Mouse (Mus musculus) lung, embryonic 16.5 days (tissue): ENCODE measurements around the gene Tk1. TPM values are rescaled to one million over a fixed set of nuclear protein-coding genes. Genes with fewer than 3 reads are reported as not detected.

Experiments used
- ATAC-seq: fragments of 200-750 bp; cut with Nextera tagmentation; 2 replicates; pipeline ENCODE4 v1.8.0; 2017; ENCODE audit warnings: low read depth, mild to moderate bottlenecking, moderate library complexity
- H3K27ac ChIP-seq: fragments of 300-500 bp; sonication (generic); 2 replicates; pipeline ENCODE4 v1.5.1; 2014; ENCODE audit warnings: mild to moderate bottlenecking, control low read depth, low read length
- H3K27me3 ChIP-seq: fragments of 300-500 bp; sonication (generic); 2 replicates; pipeline ENCODE4 v1.6.1; 2014; ENCODE audit warnings: low read depth, low read length, mixed read lengths; ENCODE audit not compliant: control insufficient read depth, insufficient read depth
- H3K36me3 ChIP-seq: fragments of 300-500 bp; sonication (generic); 2 replicates; pipeline ENCODE4 v1.6.1; 2014; ENCODE audit warnings: low read length; ENCODE audit not compliant: control insufficient read depth, insufficient read depth
- H3K4me1 ChIP-seq: fragments of 300-500 bp; sonication (generic); replicated peaks from 2 replicates; pipeline ENCODE4 v1.6.1; 2014; ENCODE audit warnings: low read length, mixed read lengths; ENCODE audit not compliant: control insufficient read depth, insufficient read depth
- H3K4me2 ChIP-seq: fragments of 300-500 bp; sonication (generic); 2 replicates; pipeline ENCODE4 v1.6.1; 2014; ENCODE audit warnings: low read depth, low read length, control low read depth
- H3K4me3 ChIP-seq: fragments of 300-500 bp; sonication (generic); 2 replicates; pipeline ENCODE4 v1.5.1; 2014; ENCODE audit warnings: mild to moderate bottlenecking, low read length, control low read depth
- H3K9ac ChIP-seq: fragments of 300-500 bp; sonication (generic); 2 replicates; pipeline ENCODE4 v1.6.1; 2014; ENCODE audit warnings: low read length, control low read depth
- H3K9me3 ChIP-seq: fragments of 300-500 bp; sonication (generic); 2 replicates; pipeline ENCODE4 v1.6.1; 2016; ENCODE audit warnings: low read length; ENCODE audit not compliant: control insufficient read depth
- WGBS: fragments of 180-500 bp; shearing (Covaris S2); extraction: QIAGEN DNeasy Blood & Tissue Kit; methylation state at CpG from one replicate; pipeline ENCODE4 v1.1.7; 2014; 5-methylcytosine and 5-hydroxymethylcytosine counted together
- polyA plus RNA-seq: library from polyadenylated mRNA; unstranded; fragments of >200 nt; fragmentation: Nextera tagmentation; extraction: Ambion mirVana; gene quantifications from 2 replicates; pipeline ENCODE4 v1.2.1, GENCODE M21; 2015

Gene Tk1
- polyA plus RNA-seq, 1 experiment from 2014 or later, result 131 TPM

DNA sequence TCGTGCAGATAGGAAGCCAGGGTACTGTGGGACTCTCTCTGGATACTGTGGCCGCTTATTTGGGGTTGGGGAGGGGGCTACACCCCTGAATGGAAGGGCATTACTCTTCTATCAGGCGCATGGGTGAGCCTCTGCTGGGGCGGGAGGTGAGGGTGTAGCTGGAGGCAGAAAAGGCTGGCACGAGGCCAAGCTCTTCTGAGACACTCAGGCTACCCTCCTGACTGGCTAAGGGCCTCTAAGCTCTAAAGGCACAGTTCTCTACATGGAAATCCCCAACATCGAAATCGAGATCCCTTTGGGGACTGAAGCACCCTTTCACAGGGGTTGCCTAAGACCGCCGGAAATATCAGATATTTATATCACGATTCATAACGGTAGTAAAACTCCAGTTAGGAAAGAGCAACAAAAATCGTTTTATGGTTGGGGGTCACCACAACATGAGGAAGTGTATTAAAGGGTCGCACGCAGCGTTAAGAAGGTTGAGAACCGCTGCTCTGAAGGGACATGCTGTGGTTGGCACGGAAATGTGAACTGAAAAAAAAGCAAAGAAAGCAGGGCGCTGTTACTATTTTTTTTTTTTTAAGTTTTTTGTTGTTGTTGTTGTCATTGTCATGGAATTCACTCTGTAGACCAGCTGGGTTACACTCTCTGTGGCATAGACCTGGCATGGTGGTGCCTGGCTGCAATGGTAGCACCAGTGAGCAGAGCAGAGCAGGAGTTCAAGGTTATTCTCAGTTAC lies 2.4 kb upstream of the Tk1 start:
- no peak overlapping the region for H3K4me2 ChIP-seq
- H3K36me3 ChIP-seq, result no peaks in the 10 kb centered on the region; the same call in 1 of the 2 replicates
- no peaks in the 10 kb centered on the region for H3K9me3 ChIP-seq
- WGBS, result 43% methylated on average over 18 of the region's 18 CpGs
- no peak overlapping the region for H3K4me3 ChIP-seq
- ATAC-seq, result peak; percentile 15
- no peaks in the 10 kb centered on the region for H3K27me3 ChIP-seq
- H3K9ac ChIP-seq, result peak overlapping the region; percentile 10; the same call in 1 of the 2 replicates
- peaks cover 73% of the 10 kb centered on the region for H3K4me1 ChIP-seq
- peak overlapping the region; percentile 88 for H3K27ac ChIP-seq

- no peaks in the 10 kb centered on the region for H3K27me3 ChIP-seq
- 39% methylated on average over 3 of the region's 3 CpGs for WGBS
- H3K9me3 ChIP-seq, result no peaks in the 10 kb centered on the region
- no peak overlapping the region for H3K4me2 ChIP-seq
- H3K4me3 ChIP-seq, result no peak overlapping the region
- H3K4me1 ChIP-seq, result peaks cover 83% of the 10 kb centered on the region
- no peaks in the 10 kb centered on the region; the same call in 1 of the 2 replicates for H3K36me3 ChIP-seq
- H3K27ac ChIP-seq, result peak overlapping the region; percentile 7; the same call in 1 of the 2 replicates
- 0 out of 2 replicates have a peak overlapping the region, but pooled peaks have one; percentile 8 for H3K9ac ChIP-seq
- no peak for ATAC-seq
Observed at GRCm38 (mm10) chr11:117827386-117827785, 1.5 kb upstream of the Tk1 start.

DNA sequence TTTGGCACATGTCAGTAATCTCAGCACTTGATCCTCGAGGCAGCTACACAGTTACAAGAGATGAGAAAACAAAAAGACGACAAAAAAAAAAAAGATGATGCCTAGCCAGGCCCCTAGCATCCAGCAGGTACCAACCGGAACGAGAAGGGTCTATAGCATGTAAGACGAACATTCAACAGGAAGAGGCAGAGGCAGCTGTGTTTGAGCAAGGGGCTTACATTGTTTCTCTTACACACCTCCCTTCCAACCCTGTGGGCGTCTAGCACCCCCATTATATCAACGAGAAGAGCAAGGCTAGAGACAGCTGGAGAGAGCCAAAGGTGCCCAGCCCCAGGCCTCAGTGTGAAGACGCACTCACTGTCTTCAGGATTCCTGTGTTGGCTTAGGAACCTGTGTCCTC lies 1.0 kb upstream of the Tk1 start:
- H3K4me2 ChIP-seq, result peak overlapping the region; percentile 85; the same call in 1 of the 2 replicates

GRCm38 (mm10) chr11:117826164-117826563 lies 272 bp upstream of the Tk1 start:
- no peaks in the 10 kb centered on the region for H3K27me3 ChIP-seq
- peaks cover 77% of the 10 kb centered on the region for H3K4me1 ChIP-seq
- peak overlapping the region; percentile 71 for H3K4me3 ChIP-seq
- H3K27ac ChIP-seq, result peak overlapping the region; percentile 92
- no peaks in the 10 kb centered on the region for H3K9me3 ChIP-seq
- peaks cover 8% of the 10 kb centered on the region; the same call in 1 of the 2 replicates for H3K36me3 ChIP-seq
- H3K4me2 ChIP-seq, result peak overlapping the region; percentile 85
- H3K9ac ChIP-seq, result peak overlapping the region; percentile 84
- peak; percentile 6; the same call in 1 of the 2 replicates for ATAC-seq
- WGBS, result 5% methylated on average over 5 of the region's 5 CpGs

More for the DNA sequence above, 1.0 kb upstream of the Tk1 start:
- H3K4me1 ChIP-seq, result peaks cover 78% of the 10 kb centered on the region
- 37% methylated on average over 8 of the region's 8 CpGs for WGBS
- H3K4me3 ChIP-seq, result no peak overlapping the region
- no peak overlapping the region for H3K9ac ChIP-seq
- H3K9me3 ChIP-seq, result no peaks in the 10 kb centered on the region
- ATAC-seq, result no peak
- peaks cover under 1% of the 10 kb centered on the region; the same call in 1 of the 2 replicates for H3K36me3 ChIP-seq
- H3K27ac ChIP-seq, result no peak overlapping the region
- no peaks in the 10 kb centered on the region for H3K27me3 ChIP-seq

DNA sequence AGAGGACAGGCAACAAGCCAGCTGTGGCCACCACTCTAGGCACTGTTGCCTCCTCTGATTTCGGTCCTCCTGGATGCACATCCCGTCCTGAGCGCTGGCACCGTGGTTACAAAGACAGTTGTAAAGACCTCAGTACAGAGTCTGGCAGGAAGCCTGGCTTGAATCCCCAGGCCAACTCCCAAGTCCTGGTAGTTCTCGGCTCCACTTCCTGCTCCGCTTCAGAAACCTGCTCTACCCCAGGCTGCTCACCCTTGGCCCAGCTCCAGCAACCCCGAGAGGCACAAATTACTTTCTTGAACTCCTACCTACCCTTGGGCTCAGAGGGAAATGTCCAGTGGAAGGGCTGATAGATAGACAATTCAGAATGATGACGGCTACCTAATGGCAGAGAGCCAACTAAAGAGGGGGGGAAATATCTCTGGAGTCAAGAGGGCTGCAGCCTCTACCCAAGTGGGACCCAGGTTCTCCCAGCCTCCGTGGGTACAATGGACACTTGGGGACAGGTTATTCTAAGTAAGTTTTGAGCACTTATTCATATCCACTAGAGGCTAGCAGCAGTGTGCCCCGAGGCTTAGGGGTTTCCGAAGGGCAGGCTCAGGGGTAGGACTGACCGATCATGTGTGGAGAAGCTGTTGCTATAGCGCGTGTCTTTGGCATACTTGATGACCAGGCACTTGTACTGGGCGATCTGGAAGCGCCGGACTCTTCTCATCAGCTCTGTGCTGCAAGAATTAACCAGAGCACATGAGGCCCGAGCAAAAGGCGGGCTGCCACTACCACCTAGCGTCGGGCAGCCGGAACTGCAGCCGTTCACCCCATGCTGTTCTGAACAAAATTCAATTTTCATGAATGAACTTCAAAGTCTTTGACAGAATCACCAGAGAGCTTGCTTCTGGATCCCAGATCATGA lies 1.6 kb downstream of the Tk1 start:
- H3K27me3 ChIP-seq, result no peaks in the 10 kb centered on the region
- H3K4me1 ChIP-seq, result peaks cover 59% of the 10 kb centered on the region
- WGBS, result 8% methylated on average over 23 of the region's 23 CpGs
- H3K9ac ChIP-seq, result peak overlapping the region; percentile 84
- H3K9me3 ChIP-seq, result no peaks in the 10 kb centered on the region
- H3K36me3 ChIP-seq, result peaks cover 18% of the 10 kb centered on the region
- peak; percentile 55 for ATAC-seq
- peak overlapping the region; percentile 92 for H3K27ac ChIP-seq
- peak overlapping the region; percentile 85 for H3K4me2 ChIP-seq
- H3K4me3 ChIP-seq, result peak overlapping the region; percentile 71

- Histone ChIP-seq H3K9me3 (no peaks in the 10 kb centered on the region), H3K36me3 (peaks cover 22% of the 10 kb centered on the region), H3K4me2 (no peak overlapping the region), H3K4me3 (no peak overlapping the region), H3K9ac (no peak overlapping the region), H3K4me1 (peaks cover 50% of the 10 kb centered on the region), H3K27me3 (no peaks in the 10 kb centered on the region), H3K27ac (peak overlapping the region; percentile 0; the same call in 1 of the 2 replicates)
- WGBS, result 84% methylated on average over 6 of the region's 6 CpGs
- no peak for ATAC-seq
Observed at GRCm38 (mm10) chr11:117823411-117823810, 2.5 kb downstream of the Tk1 start.

DNA sequence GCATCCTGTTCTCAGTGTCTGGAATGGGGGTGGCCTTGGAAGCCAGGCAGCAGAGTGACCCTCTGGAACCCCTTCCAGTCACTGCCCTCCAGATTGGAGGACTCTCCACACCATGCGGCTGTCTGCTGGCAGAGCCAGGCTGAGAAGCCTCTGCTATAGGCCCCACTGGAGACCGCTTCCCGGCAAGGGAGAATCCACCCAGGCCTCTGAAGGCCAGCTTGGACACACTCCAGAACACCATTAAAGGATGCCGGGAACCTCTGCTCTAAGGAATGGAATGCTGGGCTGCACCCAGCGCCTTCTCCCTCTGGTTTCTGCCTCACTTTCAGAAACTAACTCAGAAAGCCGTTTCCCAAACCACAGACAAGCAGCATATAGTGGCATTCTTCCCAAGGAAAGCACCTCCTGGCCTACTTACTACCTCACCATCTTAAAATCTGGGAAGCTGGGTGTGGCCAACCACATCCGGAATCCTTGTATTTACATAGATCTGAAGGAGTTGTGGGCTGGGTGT lies 3.1 kb downstream of the Tk1 start:
- no peak overlapping the region for H3K4me2 ChIP-seq
- H3K27me3 ChIP-seq, result no peaks in the 10 kb centered on the region
- WGBS, result 41% methylated on average over 7 of the region's 7 CpGs
- H3K36me3 ChIP-seq, result peaks cover 28% of the 10 kb centered on the region
- H3K4me1 ChIP-seq, result peaks cover 44% of the 10 kb centered on the region
- H3K9me3 ChIP-seq, result no peaks in the 10 kb centered on the region
- peak overlapping the region; percentile 42; the same call in 1 of the 2 replicates for H3K9ac ChIP-seq
- ATAC-seq, result peak; percentile 6; the same call in 1 of the 2 replicates
- peak overlapping the region; percentile 67 for H3K27ac ChIP-seq
- H3K4me3 ChIP-seq, result no peak overlapping the region

DNA sequence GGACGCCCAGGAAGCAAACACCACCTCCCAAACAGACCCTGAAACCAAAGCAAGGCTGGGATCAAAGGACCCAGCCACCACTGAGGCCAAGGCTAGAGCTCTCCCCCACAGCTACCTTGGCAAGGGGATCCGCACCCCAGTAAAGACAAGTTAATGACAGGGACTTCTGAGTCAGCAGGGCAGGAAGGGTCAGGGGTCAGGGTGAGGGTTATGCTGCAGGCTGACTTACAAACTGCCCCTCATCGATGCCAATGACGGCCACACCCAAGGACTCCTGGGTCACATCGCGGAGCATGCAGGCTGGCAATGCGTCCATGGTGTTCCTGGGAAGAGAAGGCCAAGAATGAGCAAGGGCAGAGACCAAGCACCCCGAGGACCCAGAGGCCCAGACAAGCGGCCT lies 4.0 kb downstream of the Tk1 start:
- no peak overlapping the region for H3K4me3 ChIP-seq
- H3K4me2 ChIP-seq, result no peak overlapping the region
- no peak overlapping the region for H3K9ac ChIP-seq
- H3K9me3 ChIP-seq, result no peaks in the 10 kb centered on the region
- H3K27me3 ChIP-seq, result no peaks in the 10 kb centered on the region
- WGBS, result 86% methylated on average over 9 of the region's 9 CpGs
- H3K36me3 ChIP-seq, result peaks cover 31% of the 10 kb centered on the region
- 0 out of 2 replicates have a peak overlapping the region, but pooled peaks have one; percentile 4 for H3K27ac ChIP-seq
- ATAC-seq, result no peak
- H3K4me1 ChIP-seq, result peaks cover 35% of the 10 kb centered on the region
